Mouse (Mus musculus) large intestine, adult 2 months (tissue): Measurements from ENCODE around the gene Etv4. TPM values are rescaled to one million over a fixed set of nuclear protein-coding genes. Genes with fewer than 3 reads are reported as not detected.

Experiments
- DNase-seq: peaks from one replicate; pipeline ENCODE4 v3.0.0-alpha.2; 2012; ENCODE audit warnings: low read depth, low spot score
- WGBS: fragments of 180-500 bp; shearing (Covaris S2); methylation state at CpG from one replicate; pipeline ENCODE4 v1.1.7; 2018; 5-methylcytosine and 5-hydroxymethylcytosine counted together
- polyA plus RNA-seq: library from polyadenylated mRNA; depleted of rRNA; stranded (reverse); fragments of >200 nt; gene quantifications from 2 replicates; pipeline ENCODE4 v1.2.3, GENCODE M21; 2012; rRNA removed

Gene Etv4
- polyA plus RNA-seq, result 1.3 and 1.8 TPM in 2 replicates

DNA sequence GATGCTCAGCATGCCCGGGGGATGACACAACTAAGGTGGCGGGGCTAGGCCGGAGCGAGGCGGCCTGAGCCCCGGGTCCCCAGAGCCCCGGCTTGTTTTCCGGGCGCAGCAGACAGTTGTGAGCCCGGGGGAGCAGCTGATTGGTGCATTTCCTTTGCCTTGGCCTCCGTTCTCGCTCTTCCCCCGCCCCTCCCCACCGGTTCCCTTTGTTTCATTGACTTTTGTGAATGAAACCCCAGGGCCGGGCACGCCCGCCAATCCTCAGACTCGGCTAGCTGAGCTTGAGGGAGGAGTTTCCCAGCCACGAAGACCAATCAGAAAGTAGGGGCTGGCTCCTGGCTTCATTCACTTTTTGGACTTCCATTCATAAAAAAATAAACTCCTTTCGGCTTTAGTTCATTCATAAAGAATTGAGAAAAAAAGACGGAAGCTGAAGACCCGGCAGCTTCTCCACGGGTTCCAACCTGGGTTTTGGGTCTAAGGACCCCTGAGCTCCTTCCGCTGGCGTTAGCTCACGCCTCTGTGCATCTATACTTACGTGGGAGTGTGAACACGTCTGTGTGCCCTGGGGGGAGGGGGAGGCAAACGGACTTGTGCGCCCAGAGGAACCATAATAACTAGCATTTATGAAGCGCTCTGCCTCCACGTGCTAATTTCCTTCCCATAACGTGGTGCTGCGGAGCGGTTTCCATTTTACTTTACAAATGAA lies at the start of gene Etv4:
TSS of gene Etv4 (minus strand) at position 229 of the 709 bp plus-strand sequence.
- peak; percentile 69 for DNase-seq
- under 1% methylated on average over 35 of the region's 35 CpGs for WGBS

DNA sequence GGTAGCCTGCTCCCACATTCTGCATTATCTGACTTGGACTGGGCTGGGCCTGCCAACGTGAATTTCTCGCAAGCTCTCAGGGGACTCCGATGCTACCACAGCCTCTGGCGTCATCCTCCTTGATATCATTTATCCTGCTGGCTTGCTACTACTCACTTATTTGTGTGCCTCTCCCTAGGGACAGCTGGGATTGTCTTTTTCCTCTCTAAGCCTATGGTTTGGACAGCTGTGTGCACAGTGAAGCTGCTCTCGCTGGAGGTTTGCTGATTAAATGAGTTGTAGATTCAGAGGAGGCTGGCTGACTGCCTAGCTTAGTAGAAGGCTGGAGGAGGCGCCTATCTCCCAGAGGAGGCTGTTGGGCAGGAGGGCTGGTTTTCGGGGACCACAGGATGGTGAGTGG lies 46.8 kb upstream of the Etv4 start:
- 65% methylated on average over 7 of the region's 7 CpGs for WGBS

DNA sequence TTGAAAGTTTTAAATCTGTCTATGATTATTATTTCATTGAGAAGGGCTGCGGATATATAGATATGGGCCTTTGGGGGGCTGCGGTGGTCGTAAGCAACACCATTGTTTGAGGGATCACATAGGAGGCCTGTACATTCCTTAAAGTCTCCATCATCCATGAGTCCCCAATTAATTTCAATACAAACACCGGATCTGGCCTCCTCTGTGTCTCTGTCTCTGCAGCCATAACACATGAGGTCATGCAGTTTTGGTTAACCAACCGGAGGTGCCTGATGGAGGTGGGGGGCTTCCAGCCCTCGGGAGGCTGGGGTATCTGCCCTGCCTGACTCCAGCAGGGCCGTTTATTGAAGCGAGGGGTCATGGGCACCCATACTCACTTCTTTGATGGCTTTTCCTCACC lies 45.4 kb upstream of the Etv4 start:
- DNase-seq, result no peak
- WGBS, result 62% methylated on average over 8 of the region's 8 CpGs

More for the DNA sequence above, 46.8 kb upstream of the Etv4 start:
- no peak for DNase-seq

DNA sequence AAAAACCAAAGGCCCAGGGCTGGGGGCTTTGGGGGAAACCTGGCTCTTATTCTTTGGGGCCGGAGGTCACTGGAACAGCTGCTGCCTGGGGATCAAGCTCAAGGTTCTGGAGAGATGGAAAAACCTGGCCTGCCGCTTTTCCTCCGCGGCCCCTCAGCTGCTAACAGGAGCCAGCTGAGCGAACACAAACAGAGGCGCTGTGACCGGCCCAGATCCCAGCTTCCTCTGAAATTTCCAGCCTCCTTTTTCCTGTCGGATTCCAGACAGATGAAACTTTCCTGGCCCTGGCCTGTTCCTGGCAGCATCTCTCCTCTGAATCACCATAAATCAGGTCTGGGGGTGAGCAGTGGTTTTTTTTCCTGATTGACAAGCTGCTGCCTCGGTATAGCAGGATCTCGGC lies 44.9 kb upstream of the Etv4 start:
- WGBS, result 32% methylated on average over 10 of the region's 10 CpGs
- no peak for DNase-seq

DNA sequence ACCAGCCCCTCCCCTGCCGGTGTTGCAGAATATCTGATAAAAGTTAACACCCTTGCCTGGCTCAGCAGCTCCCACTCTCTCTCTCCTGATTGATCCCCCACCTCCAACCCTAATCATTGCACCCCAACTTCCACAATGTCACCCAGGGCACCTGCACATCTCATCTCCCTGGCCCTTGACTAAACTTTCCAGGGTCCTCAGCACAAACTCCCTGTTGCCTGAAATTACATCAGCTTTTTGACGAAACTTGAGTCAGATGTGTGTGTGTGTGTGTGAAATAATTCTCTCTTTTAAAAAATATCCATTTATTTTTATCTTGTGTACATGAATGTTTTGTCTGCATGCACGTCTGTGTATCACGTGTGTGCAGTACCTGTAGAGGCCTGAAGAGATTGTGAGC lies 43.5 kb upstream of the Etv4 start:
- 89% methylated on average over 4 of the region's 4 CpGs for WGBS
- DNase-seq, result no peak

DNA sequence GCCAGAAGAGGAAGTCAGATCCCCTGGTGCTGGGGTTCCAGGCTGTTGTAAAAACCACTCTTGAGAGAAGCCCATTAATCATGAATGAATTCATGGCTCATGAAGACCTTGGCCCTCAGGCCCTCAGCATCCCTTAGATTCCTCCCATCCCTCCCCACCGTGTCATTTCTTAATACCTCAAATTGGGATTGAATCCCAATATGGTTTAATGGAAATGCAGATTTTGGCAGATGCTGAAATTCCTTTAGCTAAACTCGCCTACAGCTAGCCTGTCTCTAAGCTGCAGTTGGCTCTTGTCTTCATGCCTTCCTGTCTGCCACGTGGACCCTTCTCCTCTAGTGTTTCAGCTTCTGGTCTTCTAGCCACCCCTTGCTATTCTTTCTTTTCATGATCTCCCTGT lies 38.0 kb upstream of the Etv4 start:
- no peak for DNase-seq
- 64% methylated on average over 3 of the region's 3 CpGs for WGBS

DNA sequence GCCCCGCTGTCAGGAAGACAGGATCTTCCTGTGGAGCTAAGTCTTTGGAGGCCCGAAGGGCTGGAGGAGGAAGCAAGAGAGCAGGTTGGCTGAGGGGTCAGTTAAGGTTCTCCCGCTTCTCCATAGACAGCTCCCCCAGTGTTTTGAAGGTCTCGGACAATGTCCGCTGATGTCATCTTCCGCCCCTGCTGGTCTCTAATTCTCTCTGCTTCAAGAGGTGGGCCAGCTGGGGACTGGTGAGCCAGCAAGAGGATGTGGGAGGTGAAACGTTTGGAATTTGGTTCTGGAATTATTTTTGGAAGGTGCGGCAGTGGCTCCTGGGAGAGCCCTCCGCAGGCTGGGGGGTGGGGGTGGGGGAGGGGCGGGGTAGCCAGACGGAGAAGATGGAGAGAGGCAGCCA lies 35.7 kb upstream of the Etv4 start:
- WGBS, result 50% methylated on average over 11 of the region's 11 CpGs
- no peak for DNase-seq

DNA sequence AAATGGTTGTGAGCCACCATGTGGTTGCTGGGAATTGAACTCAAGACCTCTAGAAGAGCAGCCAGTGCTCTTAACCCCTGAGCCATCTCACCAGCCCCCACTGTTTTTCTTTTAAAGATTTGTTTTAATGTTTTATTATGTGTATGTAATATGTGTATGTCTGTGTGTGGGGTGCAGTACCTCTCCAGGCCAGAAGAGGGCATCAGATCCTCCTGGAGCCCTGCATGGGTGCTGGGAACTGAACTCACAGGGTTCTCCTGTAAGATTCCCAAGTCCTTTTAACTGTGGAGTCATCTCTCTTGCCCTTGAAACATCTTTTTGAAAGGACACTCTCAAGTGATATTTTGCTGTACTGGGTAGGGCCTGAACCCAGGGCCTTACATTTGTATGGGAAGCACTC lies 34.7 kb upstream of the Etv4 start:
- no peak for DNase-seq

DNA sequence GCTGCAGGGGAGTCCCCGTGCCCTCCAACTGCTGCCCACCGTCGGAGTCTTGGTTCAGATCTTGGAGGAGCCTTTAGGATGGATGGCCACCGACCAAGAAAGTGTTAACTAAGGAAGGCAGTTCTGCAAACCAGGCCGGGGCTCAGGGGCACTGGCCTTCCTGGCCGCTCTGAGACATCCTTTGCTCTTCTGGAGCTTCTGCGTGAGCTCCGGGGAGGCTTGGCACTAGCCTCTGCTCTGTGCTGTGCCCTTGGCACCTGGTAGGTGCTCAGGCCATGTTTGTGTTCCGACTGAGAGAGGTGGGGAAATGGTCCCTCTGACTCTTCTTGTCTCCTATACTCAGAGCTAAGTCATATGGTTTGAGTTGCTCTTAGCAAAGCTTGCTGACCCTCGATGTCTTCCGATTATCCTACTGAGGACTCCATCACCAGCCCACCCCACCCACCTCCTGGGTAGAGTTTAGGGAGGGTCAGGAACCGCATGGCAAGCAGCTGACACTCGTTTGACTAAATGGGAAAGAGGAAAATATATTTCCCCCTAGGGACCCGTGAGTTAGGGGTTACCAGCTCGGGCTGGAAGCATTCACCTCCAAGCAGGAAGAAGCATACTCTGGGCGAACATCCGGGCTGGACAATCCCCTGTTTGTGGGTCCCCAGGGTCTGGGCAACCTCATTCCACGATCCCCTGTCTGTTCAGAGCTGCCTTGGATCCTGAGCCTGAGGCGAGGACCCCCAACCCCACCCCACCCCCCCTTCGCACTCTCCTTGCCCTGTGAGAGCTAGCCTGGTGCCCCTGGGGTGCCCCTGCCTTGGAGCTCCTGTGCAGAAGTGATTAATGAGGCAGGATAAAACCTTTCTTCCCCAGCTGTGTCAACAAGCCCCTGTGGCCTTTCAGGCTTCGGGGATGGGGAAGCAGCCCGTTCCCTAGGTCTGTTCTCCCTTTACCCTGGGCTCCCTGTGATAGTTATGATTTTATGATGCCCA lies 30.2 kb upstream of the Etv4 start:
- no peak for DNase-seq
- WGBS, result 30% methylated on average over 22 of the region's 22 CpGs

DNA sequence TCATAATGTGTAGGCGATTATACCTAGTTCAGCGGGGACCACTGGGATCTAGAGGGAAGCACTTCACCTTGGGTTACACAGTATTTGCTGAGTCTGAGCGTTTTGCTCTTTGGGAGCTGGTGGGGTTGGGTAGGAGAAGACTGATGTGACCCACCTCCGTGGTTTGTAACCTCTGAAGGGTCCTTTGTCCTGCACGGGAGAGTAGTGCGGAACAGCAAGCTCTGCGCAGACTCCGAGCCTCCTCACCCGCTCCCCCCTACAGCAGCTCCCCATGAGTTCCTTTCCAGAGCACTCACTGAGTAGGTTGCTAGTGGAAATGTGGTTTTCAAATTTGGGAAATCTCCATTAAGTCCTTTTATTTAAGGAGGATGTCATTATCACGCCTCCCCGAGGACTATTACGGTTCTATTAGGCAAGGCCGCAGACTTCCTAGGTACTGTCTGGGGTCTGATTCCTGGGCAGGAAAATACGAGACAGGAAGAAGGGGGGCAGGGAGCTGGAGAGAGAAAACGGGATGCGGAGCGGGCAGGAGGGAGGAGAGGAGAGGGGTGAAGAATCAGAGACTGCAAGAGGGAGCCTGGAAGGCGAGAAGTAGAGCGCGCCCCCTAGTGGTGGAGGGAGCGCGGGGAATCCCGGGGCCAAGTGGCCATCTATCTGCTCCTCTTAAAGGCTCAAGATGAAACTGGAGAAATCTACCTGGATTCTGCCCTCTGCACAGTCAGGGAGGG lies 29.4 kb upstream of the Etv4 start:
- peak; percentile 42 for DNase-seq
- WGBS, result 36% methylated on average over 23 of the region's 23 CpGs

DNA sequence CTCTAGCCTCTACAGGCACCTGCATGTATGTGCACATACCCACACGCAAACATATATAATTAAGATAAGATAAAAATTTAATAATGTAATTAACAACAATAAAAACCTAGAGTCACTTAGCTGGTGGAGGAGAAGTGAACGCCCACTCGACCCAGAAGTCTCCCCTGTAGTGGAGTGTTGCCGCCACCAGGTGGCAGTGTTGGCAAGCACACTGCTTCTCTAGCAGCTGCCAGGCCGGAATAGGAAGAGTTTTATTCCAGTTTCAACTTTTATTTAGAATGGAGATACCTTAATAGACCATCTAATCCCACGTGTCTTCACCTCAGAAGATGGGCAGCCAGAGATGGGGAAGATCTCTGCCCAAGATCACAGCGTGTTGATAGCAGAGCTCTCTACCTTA lies 28.1 kb upstream of the Etv4 start:
- WGBS, result under 1% methylated on average over 7 of the region's 7 CpGs
- peak; percentile 43 for DNase-seq

DNA sequence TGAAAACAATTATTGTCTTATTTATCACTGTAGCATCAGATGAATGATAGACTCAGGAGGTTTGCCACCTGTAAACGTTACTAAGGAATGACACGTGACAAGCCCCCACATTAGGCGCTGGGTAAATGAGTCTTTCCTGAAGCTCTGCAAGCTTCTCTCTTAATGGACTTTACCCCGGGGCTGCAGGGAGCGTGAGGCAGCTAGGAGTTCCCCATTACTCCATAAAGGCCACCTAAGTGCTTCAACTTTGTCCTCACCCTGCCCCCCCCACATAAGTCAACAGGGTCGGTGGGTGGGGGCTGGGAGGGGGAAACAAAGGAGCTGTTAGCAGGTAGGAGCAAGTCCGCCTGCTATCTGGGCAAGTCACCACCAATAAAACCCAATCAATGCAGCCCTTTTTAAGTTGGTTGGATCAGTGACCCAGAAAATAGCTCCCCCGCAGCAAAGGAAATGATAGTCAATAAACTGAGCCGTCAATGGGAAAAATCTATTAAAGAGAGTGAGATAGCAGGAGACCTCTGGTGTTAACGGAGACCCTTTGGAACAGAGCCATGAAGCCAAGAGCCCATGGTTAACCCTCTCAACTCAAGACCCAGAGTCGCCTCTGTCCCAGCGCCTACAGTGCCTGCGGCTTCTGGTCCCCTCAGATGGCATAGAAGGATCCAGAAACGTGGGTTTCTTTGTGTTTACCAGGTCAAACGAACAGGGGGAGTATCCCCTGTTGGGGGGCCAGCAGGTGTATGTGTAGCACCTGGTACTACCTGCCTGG lies 24.1 kb upstream of the Etv4 start:
- 14% methylated on average over 15 of the region's 15 CpGs for WGBS
- DNase-seq, result no peak

DNA sequence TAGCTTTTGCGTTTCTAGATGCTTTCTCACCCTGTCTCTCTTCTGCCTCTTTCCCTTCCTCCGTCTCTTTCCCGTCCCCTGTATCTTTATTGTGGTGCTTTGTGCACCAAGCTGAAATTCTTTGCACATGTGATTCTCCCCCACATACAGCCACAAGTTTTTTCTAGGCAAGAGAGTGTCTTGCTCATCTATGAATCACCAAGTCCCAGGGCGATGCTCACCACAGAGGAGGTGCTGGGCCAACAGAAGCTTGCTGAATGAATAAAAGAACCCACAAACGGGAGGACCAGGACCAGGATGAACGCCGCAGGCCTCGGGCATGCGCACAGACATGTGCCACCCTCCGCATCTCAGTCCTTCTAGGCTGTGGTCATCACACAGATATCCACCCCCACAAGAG lies 22.1 kb upstream of the Etv4 start:
- DNase-seq, result no peak
- 89% methylated on average over 10 of the region's 10 CpGs for WGBS

DNA sequence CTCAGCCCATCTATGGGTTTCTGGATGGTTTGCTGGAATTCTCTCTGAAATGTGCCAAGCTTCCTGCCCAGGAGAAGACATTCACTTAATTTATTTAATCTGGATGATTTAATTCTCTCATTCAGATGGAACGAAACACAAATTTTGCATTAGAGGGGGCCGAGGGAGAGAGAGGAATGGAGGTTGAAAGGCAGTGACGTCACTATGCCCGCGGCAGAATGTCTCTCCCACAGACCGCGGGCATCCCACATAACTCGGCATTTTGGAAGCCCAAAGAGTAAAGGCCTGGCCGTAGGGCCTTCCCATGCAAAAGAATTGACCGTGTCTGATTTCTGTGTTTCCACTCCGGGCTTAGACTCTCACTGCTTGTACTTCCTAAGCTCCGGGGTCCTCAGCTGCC lies 21.6 kb upstream of the Etv4 start:
- WGBS, result 72% methylated on average over 12 of the region's 12 CpGs
- DNase-seq, result no peak

DNA sequence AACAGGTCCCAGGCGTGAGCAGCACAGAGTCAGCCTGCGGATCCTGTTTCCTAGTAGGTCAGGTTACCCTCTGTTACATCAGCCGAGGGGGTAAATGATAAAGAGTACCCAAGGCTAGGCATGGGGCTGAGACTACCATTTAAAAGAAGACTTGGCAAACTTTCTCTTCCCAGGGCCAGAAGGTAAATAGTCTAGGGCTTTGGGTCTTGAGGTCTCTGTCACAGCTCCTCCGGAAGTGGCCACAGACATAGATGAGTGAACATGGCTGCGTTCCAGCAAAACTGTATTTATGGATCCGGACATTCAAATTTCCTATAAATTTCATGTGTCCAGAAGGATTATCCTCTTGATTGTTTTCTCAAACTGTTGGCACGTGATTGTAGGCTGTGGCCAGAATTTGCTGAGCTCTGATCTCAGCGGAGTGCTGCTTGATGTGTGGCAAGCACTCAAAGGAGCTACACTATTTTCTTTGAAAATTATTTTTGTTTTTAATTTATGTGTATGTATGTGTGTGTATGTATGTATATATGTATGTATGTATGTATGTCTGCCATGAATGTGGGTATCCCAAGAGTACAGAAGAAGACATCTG lies 20.0 kb upstream of the Etv4 start:
- WGBS, result 67% methylated on average over 8 of the region's 8 CpGs
- DNase-seq, result no peak

DNA sequence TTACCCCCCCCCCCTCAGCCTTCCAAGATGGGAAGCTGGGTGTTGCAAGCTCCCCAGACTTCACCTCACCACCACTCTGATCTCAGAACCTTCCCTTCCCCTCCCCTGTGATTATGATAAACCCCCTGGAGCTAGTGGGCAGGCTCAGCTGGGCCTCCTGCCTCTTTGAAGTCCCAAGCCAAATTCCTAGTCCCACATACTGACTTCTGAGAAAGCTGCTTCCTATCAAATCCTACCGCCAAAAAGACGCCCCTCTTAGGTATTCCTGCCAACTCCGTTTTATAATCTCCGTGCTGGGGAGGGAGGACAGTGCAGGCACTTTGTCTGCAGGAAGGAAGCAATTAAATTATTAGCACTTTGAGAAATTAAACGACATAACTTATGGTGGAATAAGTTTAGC lies 16.2 kb upstream of the Etv4 start:
- DNase-seq, result no peak
- 30% methylated on average over 5 of the region's 5 CpGs for whole genome bisulfite sequencing

DNA sequence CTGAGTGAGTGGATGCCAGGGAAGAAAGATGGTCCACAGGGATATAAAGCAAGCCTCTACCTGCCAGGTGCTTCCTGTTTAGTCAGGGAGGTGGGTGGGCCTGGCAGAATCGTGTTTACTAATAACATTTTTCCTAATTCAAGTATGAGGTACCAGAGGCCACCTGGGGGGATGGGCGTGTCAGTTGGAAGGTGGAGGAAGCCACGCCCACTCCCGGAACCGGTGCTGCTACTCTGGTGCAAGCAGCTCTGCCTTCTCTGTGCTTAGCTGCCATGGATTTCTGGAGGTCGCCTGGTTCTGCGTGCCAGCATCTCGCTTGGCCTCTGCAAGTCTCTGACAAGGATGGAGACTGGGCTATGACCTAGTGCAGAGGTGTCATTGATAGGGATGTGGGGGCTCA lies 12.9 kb upstream of the Etv4 start:
- DNase-seq, result no peak

DNA sequence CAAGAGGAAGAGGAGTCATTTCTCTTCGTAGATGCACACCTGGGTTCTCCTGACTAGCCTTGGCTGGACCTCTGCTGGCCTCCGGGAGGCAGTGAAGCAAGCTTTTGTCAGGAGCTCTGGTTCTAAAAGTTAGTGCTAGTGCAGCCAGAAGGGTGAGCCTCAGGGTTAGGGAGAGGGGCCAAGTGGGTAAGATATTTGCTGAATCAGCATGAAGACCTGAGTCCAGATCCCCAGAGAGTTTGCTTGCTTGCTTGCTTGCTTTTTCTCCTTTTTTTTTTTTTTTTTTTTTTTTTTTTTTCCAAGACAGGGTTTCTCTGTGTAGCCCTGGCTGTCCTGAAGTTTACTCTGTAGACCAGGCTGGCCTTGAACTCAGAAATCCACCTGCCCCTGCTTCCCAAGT lies 12.2 kb upstream of the Etv4 start:
- 85% methylated on average over 2 of the region's 2 CpGs for WGBS

More for the DNA sequence above, 12.9 kb upstream of the Etv4 start:
- 21% methylated on average over 8 of the region's 8 CpGs for WGBS

DNA sequence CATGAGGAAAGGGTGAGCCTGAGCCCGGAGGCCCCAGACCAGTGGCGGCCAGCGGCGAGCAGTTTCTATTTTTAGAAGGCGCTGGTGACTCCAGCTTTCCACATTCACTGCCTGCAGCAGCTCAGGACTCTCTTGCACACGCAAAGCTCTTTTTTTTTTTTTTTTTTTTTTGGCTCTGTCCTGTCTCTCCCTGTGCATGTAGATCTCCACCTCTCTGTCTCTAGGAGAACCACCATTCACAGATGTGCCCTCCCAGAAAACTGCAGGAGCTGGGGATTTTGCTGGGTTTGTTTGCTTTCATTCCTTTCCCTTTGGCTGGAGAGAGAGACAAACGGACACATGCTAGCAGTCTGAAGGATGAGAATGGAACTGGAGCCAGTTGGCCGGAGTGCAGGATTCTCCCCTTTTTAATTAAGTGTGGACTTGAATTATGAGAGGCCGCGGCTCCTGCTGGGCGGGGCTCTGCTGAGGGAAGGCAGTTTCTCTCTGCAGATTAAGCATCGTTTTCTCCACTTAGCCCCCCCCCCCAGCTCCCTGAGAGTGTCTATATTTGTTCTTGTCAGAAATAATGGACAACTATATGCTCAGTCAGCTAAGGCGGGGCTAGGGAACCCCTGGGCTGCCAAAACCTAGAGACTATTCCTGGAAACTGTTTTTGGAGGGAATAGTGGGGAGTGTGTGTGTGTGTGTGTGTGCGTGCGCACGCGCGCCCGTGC lies 5.8 kb upstream of the Etv4 start:
- 39% methylated on average over 19 of the region's 19 CpGs for WGBS
- no peak for DNase-seq

More for the DNA sequence above, 12.2 kb upstream of the Etv4 start:
- DNase-seq, result no peak
